8 mouse cellular contexts compared by ENCODE assay signal in the genomic region with DNA sequence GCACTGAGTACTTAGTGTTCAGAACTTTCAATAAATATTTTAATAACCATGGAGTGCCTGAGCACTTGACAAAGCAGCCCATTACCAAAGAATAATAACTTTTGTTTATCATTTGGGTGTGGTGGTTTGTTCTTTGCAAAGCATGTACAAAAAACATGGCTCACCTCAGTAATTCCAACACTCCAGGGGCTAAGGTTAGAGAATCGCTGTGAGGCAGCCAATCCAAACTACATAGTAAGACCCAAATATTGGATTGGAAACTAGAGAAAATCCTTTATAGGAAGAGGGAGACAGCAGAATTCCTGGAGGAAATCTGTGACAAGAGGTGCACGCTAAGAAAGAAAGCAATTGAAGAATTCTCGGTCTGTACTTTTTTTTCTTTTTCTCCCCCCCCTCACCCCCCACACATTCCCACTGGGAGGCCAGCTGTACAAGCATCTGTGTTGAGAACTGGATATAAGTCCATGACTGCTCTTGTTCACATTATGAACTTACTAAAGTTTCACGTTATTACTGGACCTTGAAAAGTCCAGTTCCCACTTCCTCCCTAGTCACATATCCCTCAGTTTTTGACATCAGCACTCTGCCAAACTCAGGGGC. TPM values are rescaled to one million over a fixed set of nuclear protein-coding genes. Genes with fewer than 3 reads are reported as not detected.
DNase-seq lines count a peak whose midpoint lies in the region; ATAC-seq and TF ChIP-seq lines count a peak whose summit lies in the region.

No protein-coding gene starts in this region.

- intact Hi-C loops in heart, postnatal 36 days (cut with DNase I), result loop anchor here (1.0 to 5.0 kb wide), 4 partner anchors 12 to 74 kb away; a partner anchor contains a TSS

- H3K4me3 ChIP-seq in heart, embryonic 10.5 days, result peak overlapping the region; percentile 86
- H3K4me3 ChIP-seq in E14TG2a.4 (replicated peaks; ENCODE audit: low read length), result peak overlapping the region; percentile 94
- H3K4me3 ChIP-seq in forebrain, postnatal 0 days (ENCODE audit: low read depth, low read length), result peak overlapping the region; percentile 73

- H3K27ac ChIP-seq in heart, embryonic 10.5 days, result peak overlapping the region; percentile 99
- peak overlapping the region; percentile 96 for H3K27ac ChIP-seq in forebrain, postnatal 0 days (ENCODE audit: low read depth, low read length)

- ATAC-seq in forebrain, postnatal 0 days, result peak; percentile 8; the same call in 1 of the 2 replicates
- ATAC-seq in megakaryocyte, adult 5-6 weeks (ENCODE audit: poor library complexity, severe bottlenecking), result 0 out of 2 replicates have a peak, but pooled peaks have one; percentile 1

- no peak for TF ChIP-seq CTCF in E14TG2a.4 (conservative IDR thresholded peaks at IDR 0.05; ENCODE audit: low read length)
- TF ChIP-seq CTCF in forebrain, postnatal 0 days (IDR thresholded peaks at IDR 0.05; ENCODE audit: low read depth), result no peak

- peak overlapping the region; percentile 74 for H3K4me2 ChIP-seq in forebrain, postnatal 0 days (ENCODE audit: low read depth)

- WGBS in heart, embryonic 10.5 days, result 28% methylated on average over 4 of the region's 4 CpGs
- 18% methylated on average over 4 of the region's 4 CpGs for WGBS in forebrain, postnatal 0 days

- DNase-seq in heart, embryonic 10.5 days (ENCODE audit: low spot score), result no peak
- DNase-seq in heart, postnatal 36 days, result no peak
- DNase-seq in forebrain, postnatal 0 days, result no peak
- DNase-seq in ovary, postnatal 14 days (ENCODE audit: low spot score), result no peak
- no peak for DNase-seq in cerebellum, postnatal 36 days
- DNase-seq in gastrocnemius, adult 8-10 months (ENCODE audit: low spot score in 2 of 2), result no peak

- H3K36me3 ChIP-seq in heart, embryonic 10.5 days, result peaks cover 47% of the 10 kb centered on the region
- peaks cover 67% of the 10 kb centered on the region for H3K36me3 ChIP-seq in E14TG2a.4 (ENCODE audit: insufficient read depth, low read length)
- peaks cover 35% of the 10 kb centered on the region for H3K36me3 ChIP-seq in forebrain, postnatal 0 days (ENCODE audit: insufficient read depth)

- H3K9me3 ChIP-seq in heart, embryonic 10.5 days, result no peaks in the 10 kb centered on the region
- no peaks in the 10 kb centered on the region for H3K9me3 ChIP-seq in E14TG2a.4 (ENCODE audit: low read length)
- no peaks in the 10 kb centered on the region for H3K9me3 ChIP-seq in forebrain, postnatal 0 days (ENCODE audit: low read length)

- H3K4me1 ChIP-seq in heart, embryonic 10.5 days, result peaks cover 12% of the 10 kb centered on the region; the same call in 1 of the 2 replicates
- peaks cover 44% of the 10 kb centered on the region for H3K4me1 ChIP-seq in E14TG2a.4 (replicated peaks; ENCODE audit: low read depth, low read length)
- H3K4me1 ChIP-seq in forebrain, postnatal 0 days (ENCODE audit: insufficient read depth), result peaks cover 6% of the 10 kb centered on the region; the same call in 1 of the 2 replicates

- H3K9ac ChIP-seq in forebrain, postnatal 0 days, result peak overlapping the region; percentile 83

- H3K27me3 ChIP-seq in heart, embryonic 10.5 days (ENCODE audit: insufficient read depth, poor library complexity, severe bottlenecking), result no peaks in the 10 kb centered on the region
- H3K27me3 ChIP-seq in E14TG2a.4 (ENCODE audit: insufficient read depth, low read length), result no peaks in the 10 kb centered on the region
- H3K27me3 ChIP-seq in forebrain, postnatal 0 days (ENCODE audit: insufficient read depth, low read length), result no peaks in the 10 kb centered on the region

RNA-seq across cellular contexts. Expression of a gene that starts 1.0 kb away (rescaled TPM):
- polyA plus RNA-seq in heart, embryonic 10.5 days (2016; fragmentation: Nextera tagmentation; extraction: Ambion mirVana), result 8.7 and 8.8 TPM in 2 replicates
- total RNA-seq in heart, postnatal 36 days (2021), result 10 to 100 TPM; 10.9 to 11.7 TPM
- 6.1 and 9.9 TPM in 2 replicates for total RNA-seq in forebrain, postnatal 0 days (2014; rRNA removed)
- 0.54 and 1.5 TPM in 2 replicates for polyA plus RNA-seq in forebrain, postnatal 0 days (2015; fragmentation: Nextera tagmentation; extraction: Ambion mirVana)
- total RNA-seq in megakaryocyte, adult 5-6 weeks (2015), result 37.6 and 39.3 TPM in 2 replicates
- total RNA-seq in megakaryocyte, adult 5-6 weeks (2017), result 64.2 and 73.3 TPM in 2 replicates
- 1 to 10 TPM; 7.2 to 9.1 (median 7.6) TPM for total RNA-seq in gastrocnemius, adult 8-10 months (2022)

RNA-seq across cellular contexts. Expression of a gene that starts 11.8 kb away (rescaled TPM):
- 59.8 and 74.9 TPM in 2 replicates for polyA plus RNA-seq in heart, embryonic 10.5 days (2016; fragmentation: Nextera tagmentation; extraction: Ambion mirVana)
- 10 to 100 TPM; 20.4 to 22.8 TPM for total RNA-seq in heart, postnatal 36 days (2021)
- total RNA-seq in forebrain, postnatal 0 days (2014; rRNA removed), result 55.7 and 68.0 TPM in 2 replicates
- 54.2 and 54.9 TPM in 2 replicates for polyA plus RNA-seq in forebrain, postnatal 0 days (2015; fragmentation: Nextera tagmentation; extraction: Ambion mirVana)
- total RNA-seq in megakaryocyte, adult 5-6 weeks (2015), result 131 and 142 TPM in 2 replicates
- 151 TPM in 2 replicates for total RNA-seq in megakaryocyte, adult 5-6 weeks (2017)
- 10 to 100 TPM; 13.7 to 18.3 (median 15.0) TPM for total RNA-seq in gastrocnemius, adult 8-10 months (2022)

RNA-seq across cellular contexts. Expression of a gene that starts 15.2 kb away (rescaled TPM):
- 10.7 and 11.1 TPM in 2 replicates for polyA plus RNA-seq in heart, embryonic 10.5 days (2016; fragmentation: Nextera tagmentation; extraction: Ambion mirVana)
- 1 to 10 TPM; 6.1 to 8.5 TPM for total RNA-seq in heart, postnatal 36 days (2021)
- total RNA-seq in forebrain, postnatal 0 days (2014; rRNA removed), result 207 and 235 TPM in 2 replicates
- polyA plus RNA-seq in forebrain, postnatal 0 days (2015; fragmentation: Nextera tagmentation; extraction: Ambion mirVana), result 578 and 712 TPM in 2 replicates
- total RNA-seq in megakaryocyte, adult 5-6 weeks (2015), result 3.3 and 6.1 TPM in 2 replicates
- total RNA-seq in megakaryocyte, adult 5-6 weeks (2017), result 2.8 and 7.3 TPM in 2 replicates
- 100 to 1,000 TPM in 1 of 4 experiments, 10 to 100 TPM in 3; 69.6 to 108 (median 87.4) TPM for total RNA-seq in gastrocnemius, adult 8-10 months (2022)

RNA-seq across cellular contexts. Expression of a gene that starts 24.6 kb away (rescaled TPM):
- polyA plus RNA-seq in heart, embryonic 10.5 days (2016; fragmentation: Nextera tagmentation; extraction: Ambion mirVana), result 0.69 and 0.97 TPM in 2 replicates
- not detected for total RNA-seq in heart, postnatal 36 days (2021)
- 0.29 TPM in 1 of 2 replicates, not detected in the other for total RNA-seq in forebrain, postnatal 0 days (2014; rRNA removed)
- polyA plus RNA-seq in forebrain, postnatal 0 days (2015; fragmentation: Nextera tagmentation; extraction: Ambion mirVana), result 0.11 and 0.28 TPM in 2 replicates
- total RNA-seq in megakaryocyte, adult 5-6 weeks (2015), result 0.16 and 0.21 TPM in 2 replicates
- not detected in 2 replicates for total RNA-seq in megakaryocyte, adult 5-6 weeks (2017)
- not detected for total RNA-seq in gastrocnemius, adult 8-10 months (2022)

RNA-seq across cellular contexts. Expression of a gene that starts 34.2 kb away (rescaled TPM):
- polyA plus RNA-seq in heart, embryonic 10.5 days (2016; fragmentation: Nextera tagmentation; extraction: Ambion mirVana), result 0.22 and 0.43 TPM in 2 replicates
- not detected for total RNA-seq in heart, postnatal 36 days (2021)
- total RNA-seq in forebrain, postnatal 0 days (2014; rRNA removed), result 0.23 and 0.33 TPM in 2 replicates
- polyA plus RNA-seq in forebrain, postnatal 0 days (2015; fragmentation: Nextera tagmentation; extraction: Ambion mirVana), result not detected in 2 replicates
- total RNA-seq in megakaryocyte, adult 5-6 weeks (2015), result not detected in 2 replicates
- not detected in 2 replicates for total RNA-seq in megakaryocyte, adult 5-6 weeks (2017)
- not detected for total RNA-seq in gastrocnemius, adult 8-10 months (2022)

Comparison
In these comparisons a context has a peak if more than half of its experiments do, and no peak if none do; other contexts are left out.
1. RNA of a gene that starts 15.2 kb away (total RNA-seq): 207 to 235 TPM in forebrain, postnatal 0 days and 69.6 to 108 TPM in gastrocnemius, adult 8-10 months; 6.1 to 8.5 TPM in heart, postnatal 36 days and 2.8 to 7.3 TPM in megakaryocyte, adult 5-6 weeks; every median in the first group is over 4 times any median in the second.
2. Peak in every context shown above with its lines, with median percentiles within 50 percentile points of each other: H3K4me3 ChIP-seq.